Mouse (Mus musculus): ENCODE results near the gene AA986860.

DNA sequence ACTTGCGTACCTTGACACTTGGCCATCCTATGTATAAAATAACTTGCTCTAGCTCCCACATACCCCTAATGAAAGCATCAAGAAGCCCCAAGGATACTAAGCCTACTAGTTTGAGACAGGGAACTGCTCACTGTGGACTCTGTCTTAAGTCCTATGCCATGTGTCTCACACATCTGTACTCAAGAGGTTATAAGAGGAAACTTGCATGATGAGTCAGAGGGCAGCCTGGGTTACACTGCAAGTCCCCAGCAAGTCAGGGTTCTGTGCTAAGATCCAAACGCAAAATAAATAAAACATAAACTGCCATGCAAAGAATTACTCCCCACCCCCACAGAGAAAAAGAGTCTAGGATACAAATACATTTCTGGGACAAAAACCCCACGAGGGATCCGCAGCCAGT is 17.7 kb upstream of the AA986860 start:
- TF ChIP-seq POLR2A (IDR thresholded peaks at IDR 0.05; ENCODE audit: borderline replicate concordance, extremely low read depth, low read depth, low read length): no peak
- TF ChIP-seq CTCF (IDR thresholded peaks at IDR 0.05; ENCODE audit: insufficient read depth, low read length): no peak
